Mouse (Mus musculus) stomach, embryonic 14.5 days (tissue): ENCODE results near the gene St6galnac3. TPM values are rescaled to one million over a fixed set of nuclear protein-coding genes. Genes with fewer than 3 reads are reported as not detected.

Experiments used
- ATAC-seq: fragments of 200-750 bp; cut with Nextera tagmentation; 2 replicates; pipeline ENCODE4 v1.8.0; 2017; ENCODE audit warnings: low read depth, moderate TSS enrichment; ENCODE audit not compliant: insufficient number of reproducible peaks, insufficient read depth, low FRiP score
- H3K27ac ChIP-seq: fragments of 300-500 bp; sonication (generic); 2 replicates; pipeline ENCODE4 v1.5.1; 2014; ENCODE audit warnings: mild to moderate bottlenecking, low read length, moderate library complexity, mixed read lengths
- H3K27me3 ChIP-seq: fragments of 300-500 bp; sonication (generic); 2 replicates; pipeline ENCODE4 v1.6.1; 2014; ENCODE audit warnings: low read length, control low read depth, mixed read lengths; ENCODE audit not compliant: control insufficient read depth, insufficient read depth
- H3K36me3 ChIP-seq: fragments of 300-500 bp; sonication (generic); 2 replicates; pipeline ENCODE4 v1.6.1; 2014; ENCODE audit warnings: mild to moderate bottlenecking, control low read depth, low read length, moderate library complexity, mixed read lengths; ENCODE audit not compliant: control insufficient read depth, insufficient read depth
- H3K4me1 ChIP-seq: fragments of 300-500 bp; sonication (generic); 2 replicates; pipeline ENCODE4 v1.6.1; 2014; ENCODE audit warnings: low read length, control low read depth, mixed read lengths; ENCODE audit not compliant: control insufficient read depth, insufficient read depth
- H3K4me2 ChIP-seq: fragments of 300-500 bp; sonication (generic); replicated peaks from 2 replicates; pipeline ENCODE4 v1.6.1; 2014; ENCODE audit warnings: low read depth, low read length, control low read depth
- H3K4me3 ChIP-seq: fragments of 300-500 bp; sonication (generic); 2 replicates; pipeline ENCODE4 v1.5.1; 2014; ENCODE audit warnings: low read depth, low read length, control low read depth
- H3K9ac ChIP-seq: fragments of 300-500 bp; sonication (generic); replicated peaks from 2 replicates; pipeline ENCODE4 v1.6.1; 2014; ENCODE audit warnings: low read depth, mild to moderate bottlenecking, control low read depth, low read length, moderate library complexity, mixed read lengths
- H3K9me3 ChIP-seq: fragments of 300-500 bp; sonication (generic); 2 replicates; pipeline ENCODE4 v1.6.1; 2016; ENCODE audit warnings: low read depth, low read length, control low read depth; ENCODE audit not compliant: control insufficient read depth
- WGBS: fragments of 180-500 bp; shearing (Covaris S2); extraction: QIAGEN DNeasy Blood & Tissue Kit; methylation state at CpG from one replicate; pipeline ENCODE4 v1.1.7; 2014; 5-methylcytosine and 5-hydroxymethylcytosine counted together
- polyA plus RNA-seq: library from polyadenylated mRNA; unstranded; fragments of >200 nt; fragmentation: Nextera tagmentation; extraction: Ambion mirVana; gene quantifications from 2 replicates; pipeline ENCODE4 v1.2.1, GENCODE M21; 2014

The St6galnac3 gene
- polyA plus RNA-seq, 1 experiment from 2014 or later: 51.6 TPM

- Histone ChIP-seq H3K36me3 (no peaks in the 10 kb centered on the region), H3K27me3 (no peaks in the 10 kb centered on the region), H3K4me1 (no peaks in the 10 kb centered on the region), H3K9ac (no peak overlapping the region), H3K4me3 (no peak overlapping the region), H3K27ac (no peak overlapping the region), H3K9me3 (no peaks in the 10 kb centered on the region), H3K4me2 (no peak overlapping the region)
- no peak for ATAC-seq
- WGBS: 92% methylated on average over 7 of the region's 7 CpGs
Observed at GRCm38 (mm10) chr3:153553226-153553625, 171.7 kb downstream of the St6galnac3 start.

GRCm38 (mm10) chr3:153546936-153547683, 177.9 kb downstream of the St6galnac3 start:
- 77% methylated on average over 7 of the region's 7 CpGs for WGBS
- no peak overlapping the region for H3K27ac ChIP-seq
- H3K4me1 ChIP-seq: no peaks in the 10 kb centered on the region
- ATAC-seq: no peak
- no peaks in the 10 kb centered on the region for H3K36me3 ChIP-seq
- H3K9me3 ChIP-seq: no peaks in the 10 kb centered on the region
- no peaks in the 10 kb centered on the region for H3K27me3 ChIP-seq
- no peak overlapping the region for H3K4me3 ChIP-seq
- no peak overlapping the region for H3K9ac ChIP-seq
- H3K4me2 ChIP-seq: no peak overlapping the region

GRCm38 (mm10) chr3:153539851-153540250, 185.1 kb downstream of the St6galnac3 start:
- WGBS: 92% methylated on average over 14 of the region's 14 CpGs
- Histone ChIP-seq H3K4me2 (no peak overlapping the region), H3K4me3 (no peak overlapping the region), H3K4me1 (no peaks in the 10 kb centered on the region), H3K27ac (no peak overlapping the region), H3K9ac (no peak overlapping the region), H3K27me3 (no peaks in the 10 kb centered on the region), H3K9me3 (no peaks in the 10 kb centered on the region), H3K36me3 (no peaks in the 10 kb centered on the region)
- ATAC-seq: no peak

- Histone ChIP-seq H3K9ac (no peak overlapping the region), H3K36me3 (no peaks in the 10 kb centered on the region), H3K4me3 (no peak overlapping the region), H3K4me2 (no peak overlapping the region), H3K27ac (no peak overlapping the region), H3K4me1 (no peaks in the 10 kb centered on the region), H3K9me3 (no peaks in the 10 kb centered on the region), H3K27me3 (no peaks in the 10 kb centered on the region)
- WGBS: 33% methylated on average over 2 of the region's 2 CpGs
- no peak for ATAC-seq
Observed at GRCm38 (mm10) chr3:153538396-153538795, 186.6 kb downstream of the St6galnac3 start.

DNA sequence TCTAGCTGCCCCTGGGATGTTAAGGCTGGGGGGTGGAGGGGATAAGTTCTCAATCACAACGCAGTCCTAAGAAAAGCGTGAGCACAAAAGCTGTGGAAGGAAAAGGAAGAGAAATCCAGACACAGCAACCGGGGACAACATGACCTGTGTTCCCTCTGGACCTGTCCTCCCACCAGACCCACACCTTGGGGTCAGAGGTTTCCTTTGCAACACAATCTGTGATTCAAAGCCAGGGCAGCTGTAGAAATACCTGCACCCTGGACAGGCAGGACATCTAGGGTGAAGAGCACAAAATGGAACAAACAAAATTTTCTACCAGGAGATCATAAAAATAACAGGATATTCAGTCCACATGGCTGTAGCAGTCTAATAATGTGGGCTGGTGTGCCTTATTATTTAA, 187.5 kb downstream of the St6galnac3 start:
- Histone ChIP-seq H3K4me2 (no peak overlapping the region), H3K9ac (no peak overlapping the region), H3K27me3 (no peaks in the 10 kb centered on the region), H3K9me3 (no peaks in the 10 kb centered on the region), H3K36me3 (no peaks in the 10 kb centered on the region), H3K4me3 (no peak overlapping the region), H3K27ac (no peak overlapping the region), H3K4me1 (no peaks in the 10 kb centered on the region)
- WGBS: 89% methylated on average over 3 of the region's 3 CpGs
- no peak for ATAC-seq

GRCm38 (mm10) chr3:153536260-153536659, 188.7 kb downstream of the St6galnac3 start:
- Histone ChIP-seq H3K4me2 (no peak overlapping the region), H3K9ac (no peak overlapping the region), H3K4me3 (no peak overlapping the region), H3K27me3 (no peaks in the 10 kb centered on the region), H3K9me3 (no peaks in the 10 kb centered on the region), H3K27ac (no peak overlapping the region), H3K4me1 (no peaks in the 10 kb centered on the region), H3K36me3 (no peaks in the 10 kb centered on the region)
- ATAC-seq: no peak
- WGBS: 70% methylated on average over 4 of the region's 4 CpGs

GRCm38 (mm10) chr3:153529174-153529573, 195.8 kb downstream of the St6galnac3 start:
- H3K27me3 ChIP-seq: no peaks in the 10 kb centered on the region
- H3K4me3 ChIP-seq: no peak overlapping the region
- 81% methylated on average over 6 of the region's 6 CpGs for WGBS
- H3K4me2 ChIP-seq: no peak overlapping the region
- H3K9me3 ChIP-seq: no peaks in the 10 kb centered on the region
- H3K36me3 ChIP-seq: no peaks in the 10 kb centered on the region
- no peak for ATAC-seq
- H3K27ac ChIP-seq: no peak overlapping the region
- peaks cover 5% of the 10 kb centered on the region; the same call in 1 of the 2 replicates for H3K4me1 ChIP-seq
- no peak overlapping the region for H3K9ac ChIP-seq

DNA sequence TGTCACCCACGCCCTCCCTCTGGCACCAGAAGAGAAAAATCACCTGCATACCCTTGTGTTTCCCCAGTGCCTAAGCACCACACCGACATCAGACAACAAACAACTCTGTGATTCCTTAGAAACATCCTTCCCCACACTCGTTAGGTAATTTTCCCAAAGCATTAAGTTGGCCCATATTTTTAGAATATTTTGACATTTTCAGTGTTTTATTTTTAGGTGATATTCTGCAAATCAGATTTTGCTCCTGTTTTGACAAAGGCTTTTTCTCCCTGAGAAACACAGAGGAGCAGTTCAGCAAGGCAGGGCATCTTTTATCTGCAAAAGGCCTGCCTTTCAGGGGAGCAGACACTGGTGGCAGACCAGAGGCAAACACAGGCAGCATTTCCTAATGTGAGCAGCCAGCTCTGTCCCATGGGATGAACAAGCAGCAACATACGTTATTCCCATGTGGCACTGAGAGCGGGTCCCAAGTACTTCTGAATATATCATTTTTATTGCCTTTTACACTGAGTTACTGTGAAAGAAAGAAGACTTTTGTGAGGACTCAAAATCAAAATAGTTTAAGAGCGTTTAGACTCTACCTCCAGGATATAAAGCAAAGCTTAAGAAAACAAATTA, 199.7 kb downstream of the St6galnac3 start:
- H3K27ac ChIP-seq: no peak overlapping the region
- H3K4me1 ChIP-seq: peaks cover 5% of the 10 kb centered on the region; the same call in 1 of the 2 replicates
- no peak overlapping the region for H3K9ac ChIP-seq
- 61% methylated on average over 6 of the region's 6 CpGs for WGBS
- no peak overlapping the region for H3K4me3 ChIP-seq
- H3K27me3 ChIP-seq: no peaks in the 10 kb centered on the region
- H3K4me2 ChIP-seq: no peak overlapping the region
- no peak for ATAC-seq
- H3K36me3 ChIP-seq: no peaks in the 10 kb centered on the region
- no peaks in the 10 kb centered on the region for H3K9me3 ChIP-seq
